Mouse (Mus musculus): Measurements from ENCODE around the gene Olfr672.
"Not testable (repeated sequence)": the region's sequence is repeated elsewhere in the genome, so short reads cannot be mapped to it uniquely, and the experiment has no call there.

Gene Olfr672

DNA sequence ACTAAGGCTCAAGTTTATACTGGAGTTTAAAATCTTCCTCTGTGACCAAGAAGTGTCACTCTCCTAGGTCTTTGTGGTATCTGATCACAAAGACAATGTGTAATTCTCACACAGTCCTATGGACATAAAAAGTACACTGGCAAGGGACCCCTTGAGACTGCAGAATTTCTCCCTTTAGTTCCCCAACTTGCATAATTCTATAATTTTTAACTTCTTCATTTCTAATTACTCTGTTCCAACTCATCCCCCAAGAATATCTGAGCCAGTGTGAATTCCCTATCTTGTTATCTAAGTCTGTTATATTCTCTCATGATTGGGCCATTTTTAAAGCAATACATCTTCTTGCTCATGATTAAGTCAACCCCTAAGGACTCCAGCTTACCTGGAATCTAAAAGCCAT is at the start of gene Olfr672:
Olfr672 (minus strand) TSS at position 101 of the 400 bp plus-strand sequence.
- no peak for DNase-seq (ENCODE audit: low spot score in 2 of 2)

DNA sequence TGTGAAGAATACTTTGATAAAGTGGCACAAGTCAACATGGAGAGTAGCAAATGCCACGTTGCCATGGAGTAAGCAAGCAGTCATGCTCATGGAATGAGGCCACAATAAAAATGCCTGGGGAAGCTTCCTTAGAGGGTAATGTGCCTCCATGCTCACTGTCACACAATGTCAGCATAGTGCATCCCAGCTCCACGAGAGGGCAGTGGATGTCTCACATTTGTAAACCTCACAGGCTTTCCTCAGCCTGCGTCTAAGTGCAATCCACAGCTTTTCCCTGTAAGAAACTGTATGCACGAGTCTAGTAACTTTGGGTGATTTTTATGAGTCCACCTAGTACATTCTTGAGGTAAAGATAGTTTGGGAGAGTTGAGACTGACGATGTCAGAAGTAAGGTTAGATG is 32.0 kb upstream of the Olfr672 start:
- DNase-seq (ENCODE audit: low spot score in 2 of 2) = not testable (repeated sequence)

DNA sequence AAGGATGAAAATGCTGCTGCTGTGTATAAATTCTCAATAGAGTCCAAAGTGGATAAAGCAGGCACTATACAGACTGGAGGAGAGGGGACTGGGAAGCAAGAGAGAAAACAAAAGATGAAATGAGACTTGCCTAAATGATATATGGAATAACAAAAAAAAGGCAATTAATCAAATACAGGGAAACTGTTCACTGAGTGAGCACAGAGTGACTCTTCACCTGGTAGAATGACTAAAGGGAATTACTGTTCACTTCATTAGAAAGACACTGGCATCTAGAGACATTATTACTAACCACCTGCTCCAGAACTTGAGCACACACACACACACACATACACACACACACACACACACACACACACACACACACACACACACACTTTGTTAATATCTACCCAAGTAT is 30.6 kb upstream of the Olfr672 start, which contains the start of gene Olfr676:
Olfr676 (plus strand) TSS at position 301 of the 400 bp plus-strand sequence.
- DNase-seq (ENCODE audit: low spot score in 2 of 2) = no peak

DNA sequence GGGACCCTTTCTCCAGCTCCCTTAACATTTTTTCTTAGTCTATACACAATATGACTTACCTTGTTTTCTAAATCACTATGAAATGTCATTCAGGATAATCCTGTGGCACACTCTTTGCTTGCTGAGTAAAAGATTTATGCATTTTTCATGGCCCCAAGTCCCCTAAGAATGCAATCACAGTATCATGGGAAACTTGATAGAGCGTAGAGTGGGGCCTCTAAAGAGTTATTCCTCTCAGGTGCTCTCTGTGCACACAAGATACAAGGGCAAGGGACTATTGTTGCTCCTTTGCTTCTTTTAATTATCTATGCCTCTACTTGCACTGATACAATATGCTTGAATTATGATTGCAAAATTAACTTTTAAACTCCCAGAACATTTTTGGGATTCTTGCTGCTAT is 26.5 kb upstream of the Olfr672 start, which contains the start of gene Olfr675:
Olfr675 (minus strand) TSS at position 101 of the 400 bp plus-strand sequence.
- DNase-seq (ENCODE audit: low spot score in 2 of 2) = no peak

DNA sequence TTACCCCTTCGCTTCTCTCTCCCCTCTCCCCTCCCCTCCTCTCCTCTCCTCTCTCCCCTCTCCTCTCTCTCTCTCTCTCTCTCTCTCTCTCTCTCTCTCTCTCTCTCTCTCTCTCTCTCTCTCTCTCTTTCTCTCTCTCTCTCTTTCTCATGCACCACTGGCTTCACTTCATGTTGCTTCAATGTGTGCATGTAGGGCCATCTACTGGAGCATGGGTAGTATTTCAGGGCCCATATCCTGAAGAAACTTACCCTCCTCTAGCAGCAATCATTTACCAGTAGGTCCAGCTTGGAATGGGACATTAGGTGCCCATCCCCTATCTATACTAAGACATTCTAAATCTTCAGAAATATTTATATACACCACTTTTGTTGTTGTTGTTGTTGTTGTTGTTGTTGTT is 20.7 kb upstream of the Olfr672 start:
- no peak for DNase-seq (ENCODE audit: low spot score in 2 of 2)

DNA sequence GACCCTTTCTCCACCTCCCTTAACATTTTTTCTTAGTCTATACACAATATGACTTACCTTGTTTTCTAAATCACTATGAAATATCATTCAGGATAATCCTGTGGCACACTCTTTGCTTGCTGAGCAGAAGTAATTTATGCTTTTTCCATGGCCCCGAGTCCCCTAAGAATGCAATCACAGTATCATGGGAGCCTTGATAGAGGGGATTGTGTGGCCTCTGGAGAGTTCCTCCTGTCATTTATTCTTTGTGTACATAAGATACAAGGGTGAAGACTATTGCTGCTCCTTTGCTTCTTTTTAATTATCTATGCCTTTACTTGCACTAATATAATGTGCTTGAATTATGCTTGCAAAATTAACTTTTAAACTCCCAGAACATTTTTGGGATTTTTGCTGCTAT is 22.8 kb downstream of the Olfr672 start, which contains the start of gene Olfr671:
Olfr671 (minus strand) TSS at position 101 of the 400 bp plus-strand sequence.
- DNase-seq (ENCODE audit: low spot score in 2 of 2) = no peak

DNA sequence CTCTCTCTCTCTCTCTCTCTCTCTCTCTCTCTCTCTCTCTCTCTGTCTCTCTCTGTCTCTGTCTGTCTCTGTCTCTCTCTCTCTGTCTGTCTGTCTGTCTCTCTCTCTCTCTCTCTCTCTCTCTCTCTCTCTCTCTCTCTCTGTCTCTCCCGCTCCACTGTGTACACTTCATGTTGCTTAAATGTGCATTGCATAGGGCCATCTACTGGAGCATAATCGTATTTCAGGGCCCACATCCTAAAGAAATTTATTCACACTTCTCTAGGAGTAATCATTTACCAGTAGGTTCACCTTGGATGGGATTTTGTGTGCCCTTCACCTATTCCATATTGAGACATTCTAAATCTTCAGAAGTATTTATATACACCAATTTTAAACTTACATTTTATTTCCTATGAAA is 29.3 kb downstream of the Olfr672 start:
- DNase-seq (ENCODE audit: low spot score in 2 of 2) = not testable (repeated sequence)

DNA sequence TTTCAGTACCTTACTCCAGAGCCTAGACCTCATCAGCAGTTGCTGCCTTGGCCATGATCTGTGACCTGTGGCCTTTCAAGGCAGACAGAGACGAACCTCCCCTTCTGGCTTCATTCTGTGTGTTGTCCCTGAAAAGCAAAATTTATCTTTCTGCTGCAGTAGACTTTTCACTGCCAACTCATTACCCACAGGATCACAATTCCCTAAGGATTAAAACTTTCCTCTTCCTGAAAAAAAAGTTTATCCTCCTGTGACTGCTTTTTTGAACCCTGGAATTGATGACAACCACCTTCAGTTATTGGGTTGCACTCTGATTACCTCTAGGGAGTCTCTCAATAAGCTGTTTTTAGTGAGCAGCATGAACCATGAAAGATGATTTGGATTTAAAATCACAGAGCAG is 39.3 kb downstream of the Olfr672 start, which contains the start of gene Olfr670:
Olfr670 (minus strand) TSS at position 101 of the 400 bp plus-strand sequence.
- DNase-seq (ENCODE audit: low spot score in 2 of 2) = no peak

DNA sequence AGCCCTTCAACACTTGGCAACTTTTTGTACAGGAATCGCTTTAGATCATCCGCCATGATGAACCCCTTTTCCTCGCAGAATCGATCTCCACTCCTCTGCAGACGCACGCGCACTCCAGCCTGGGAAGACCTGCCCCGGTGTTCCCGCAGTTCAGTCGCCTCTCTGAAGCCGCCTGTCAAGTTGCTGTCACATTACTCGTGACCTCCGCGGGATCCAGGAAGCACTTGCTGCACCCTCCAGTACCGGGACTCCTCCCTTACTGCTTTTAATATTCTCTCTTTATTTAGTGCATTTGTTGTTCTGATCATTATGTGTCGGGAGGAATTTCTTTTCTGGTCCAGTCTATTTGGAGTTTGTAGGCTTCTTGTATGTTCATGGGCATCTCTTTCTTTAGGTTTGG is 51.6 kb downstream of the Olfr672 start:
- not testable (repeated sequence) for DNase-seq (ENCODE audit: low spot score in 2 of 2)

Data from right cerebral cortex, adult 2 months (tissue).